Mouse (Mus musculus): ENCODE data around the gene Prn.

The Prn gene

GRCm38 (mm10) chr2:131909683-131910572, at the start of gene Prn, which contains the start of gene Prnp:
Gene Prn, plus strand, starts transcription at chr2:131909957.
Gene Prnp, plus strand, starts transcription at chr2:131909928.
- DNase-seq, result peak; percentile 94

- DNase-seq, result peak; percentile 32
Measured at GRCm38 (mm10) chr2:131862617-131863275, 47.0 kb upstream of the Prn start.

GRCm38 (mm10) chr2:131863472-131863871, 46.3 kb upstream of the Prn start:
- DNase-seq, result no peak

GRCm38 (mm10) chr2:131864262-131864796, 45.4 kb upstream of the Prn start:
- no peak for DNase-seq

- no peak for DNase-seq
Measured at GRCm38 (mm10) chr2:131866676-131867075, 43.1 kb upstream of the Prn start.

GRCm38 (mm10) chr2:131868983-131869382, 40.8 kb upstream of the Prn start:
- no peak for DNase-seq

GRCm38 (mm10) chr2:131873376-131873775, 36.4 kb upstream of the Prn start:
- DNase-seq, result no peak

GRCm38 (mm10) chr2:131876551-131877265, 33.0 kb upstream of the Prn start:
- DNase-seq, result no peak

- no peak for DNase-seq
Measured at GRCm38 (mm10) chr2:131881766-131882165, 28.0 kb upstream of the Prn start.

- no peak for DNase-seq
Measured at GRCm38 (mm10) chr2:131883136-131883535, 26.6 kb upstream of the Prn start.

- no peak for DNase-seq
Measured at GRCm38 (mm10) chr2:131886503-131887160, 23.1 kb upstream of the Prn start.

GRCm38 (mm10) chr2:131888233-131888632, 21.5 kb upstream of the Prn start:
- DNase-seq, result no peak

GRCm38 (mm10) chr2:131892534-131892933, 17.2 kb upstream of the Prn start:
- DNase-seq, result no peak

GRCm38 (mm10) chr2:131895106-131895505, 14.7 kb upstream of the Prn start:
- no peak for DNase-seq

- no peak for DNase-seq
Measured at GRCm38 (mm10) chr2:131896011-131896410, 13.7 kb upstream of the Prn start.

GRCm38 (mm10) chr2:131897336-131898109, 12.2 kb upstream of the Prn start:
- DNase-seq, result no peak

GRCm38 (mm10) chr2:131902423-131902822, 7.3 kb upstream of the Prn start:
- no peak for DNase-seq

GRCm38 (mm10) chr2:131902867-131903266, 6.9 kb upstream of the Prn start:
- no peak for DNase-seq

GRCm38 (mm10) chr2:131905025-131905424, 4.7 kb upstream of the Prn start:
- no peak for DNase-seq

- DNase-seq, result no peak
Measured at GRCm38 (mm10) chr2:131905776-131906175, 4.0 kb upstream of the Prn start.

- DNase-seq, result no peak
Measured at GRCm38 (mm10) chr2:131906266-131906665, 3.5 kb upstream of the Prn start.

- DNase-seq, result no peak
Measured at GRCm38 (mm10) chr2:131906846-131907245, 2.9 kb upstream of the Prn start.

Data from right cerebral cortex, postnatal 4 days (tissue).